Mouse (Mus musculus): Measurements from ENCODE around the gene Poln.
A peak's percentile ranks its signal among the peaks of the same experiment; 100 is the strongest.

The Poln gene

DNA sequence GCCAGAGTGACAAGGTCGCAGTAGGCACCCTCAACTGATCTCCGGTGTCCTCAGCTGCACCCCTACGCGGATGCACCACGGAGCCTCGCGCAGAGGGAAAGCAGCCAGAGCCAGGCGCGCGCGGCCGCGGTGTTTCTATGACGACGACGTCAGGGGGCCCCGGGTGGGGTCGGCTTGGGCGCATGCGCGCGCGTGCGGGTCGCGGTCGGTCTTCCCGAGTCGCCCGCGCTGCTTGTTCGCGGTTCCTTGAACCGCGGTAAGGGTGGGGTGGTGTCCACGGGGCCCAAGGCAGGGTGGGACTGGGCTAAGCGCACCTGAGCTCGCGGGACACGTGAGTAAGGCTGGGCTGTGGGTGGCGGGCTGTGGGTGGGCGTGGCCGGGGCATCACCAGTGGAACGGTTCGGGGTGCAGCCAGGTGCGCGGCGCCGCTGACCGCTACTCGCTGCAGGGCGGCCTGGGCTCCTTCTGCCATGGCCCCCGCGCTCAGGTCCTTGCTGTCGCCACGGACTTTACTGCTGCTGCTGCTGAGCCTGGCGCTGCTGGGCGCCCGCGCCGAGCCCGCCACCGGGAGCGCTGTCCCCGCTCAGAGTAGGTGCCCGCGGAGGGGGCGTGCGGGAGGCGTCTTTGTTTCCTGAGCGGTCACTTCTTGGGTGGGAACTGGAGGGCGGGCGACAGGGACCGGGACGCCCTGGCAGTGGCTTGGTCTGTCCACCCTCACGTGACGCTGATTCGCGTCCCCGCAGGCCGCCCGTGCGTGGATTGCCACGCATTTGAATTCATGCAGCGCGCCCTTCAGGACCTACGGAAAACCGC, 185.7 kb downstream of the Poln start, which contains the start of gene Gm1673:
TSS of gene Gm1673 (plus strand) at position 125 of the 813 bp plus-strand sequence.
- peak; percentile 83 to 87 for DNase-seq

DNA sequence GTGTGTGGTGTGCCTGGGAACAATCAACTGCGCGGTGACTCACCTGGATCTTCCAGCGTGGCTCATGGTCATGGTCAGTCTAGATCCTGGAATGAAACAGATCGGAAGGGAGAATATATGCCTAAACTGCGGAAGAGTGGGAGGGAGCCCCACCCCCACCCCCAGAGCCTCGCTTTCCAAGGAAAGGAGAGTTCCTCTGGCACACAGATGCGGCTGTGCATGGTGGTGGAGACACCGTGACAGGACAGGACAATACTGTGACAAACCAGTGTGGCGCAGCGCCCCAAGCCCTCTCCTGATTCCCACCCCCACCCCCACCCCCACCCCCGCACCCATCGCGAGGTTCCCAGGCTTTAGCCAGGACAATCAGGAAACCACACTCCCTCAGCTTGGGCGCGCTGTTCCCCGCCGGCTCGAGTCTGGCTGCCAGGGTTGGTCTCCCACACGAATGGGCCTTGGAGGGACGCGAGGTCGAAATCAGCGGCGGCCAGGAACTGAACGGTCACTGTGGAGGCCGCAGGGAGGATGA, 186.5 kb downstream of the Poln start:
- no peak for DNase-seq

GRCm38 (mm10) chr5:33976267-33976666, 193.0 kb downstream of the Poln start:
- DNase-seq: no peak

DNA sequence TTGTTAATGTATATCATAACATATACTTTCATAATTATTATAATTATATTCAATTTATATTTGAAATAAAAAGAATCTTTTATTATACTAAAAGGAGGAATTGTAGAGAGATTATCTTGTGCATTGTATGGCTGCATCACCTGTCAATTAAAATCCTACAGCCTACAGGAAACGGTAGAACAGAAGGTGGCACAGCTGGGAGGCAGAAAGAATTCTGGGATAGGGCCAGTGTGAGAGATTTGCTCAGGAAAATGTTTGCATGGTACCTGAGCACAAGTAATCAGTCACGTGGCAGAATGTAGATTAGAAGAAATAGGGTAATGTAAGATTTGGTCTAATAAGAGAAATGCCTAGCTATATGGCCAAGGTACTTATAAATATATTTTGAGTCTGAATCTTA, 194.5 kb downstream of the Poln start:
- no peak for DNase-seq

GRCm38 (mm10) chr5:33959382-33959781, 209.9 kb downstream of the Poln start:
- DNase-seq: no peak
